Mouse (Mus musculus) liver, adult 2 months (tissue): ENCODE measurements at regions not wholly inside any gene's neighbourhood (a gene's known extent, or its start where the extent isn't known, plus 50 kb on each side); places are given as distances from the start of the nearest gene placed in this dataset.

Source experiments
- DNase-seq: peaks from one replicate; pipeline ENCODE4 v3.0.0-alpha.2; 2011; ENCODE audit warnings: low read depth, low spot score; ENCODE audit errors: extremely low read depth
- H3K27ac ChIP-seq: fragments of 200-500 bp; replicated peaks from 2 replicates; pipeline ENCODE4 v1.5.1; 2012; ENCODE audit warnings: low read depth, mild to moderate bottlenecking, control low read depth, inconsistent platforms, low read length; ENCODE audit not compliant: insufficient read depth
- H3K27me3 ChIP-seq: fragments of 200-500 bp; 2 replicates; pipeline ENCODE4 v1.6.1; 2012; ENCODE audit warnings: mild to moderate bottlenecking, moderate library complexity, low read length, inconsistent platforms; ENCODE audit not compliant: control insufficient read depth, insufficient read depth
- H3K36me3 ChIP-seq: fragments of 200-500 bp; 2 replicates; pipeline ENCODE4 v1.6.1; 2012; ENCODE audit warnings: low read length, inconsistent platforms; ENCODE audit not compliant: control insufficient read depth, insufficient read depth
- H3K4me1 ChIP-seq: fragments of 200-500 bp; 2 replicates; pipeline ENCODE4 v1.6.1; 2011; ENCODE audit warnings: low read length; ENCODE audit not compliant: control insufficient read depth, insufficient read depth
- H3K4me3 ChIP-seq: fragments of 200-500 bp; 2 replicates; pipeline ENCODE4 v1.5.1; 2011; ENCODE audit warnings: low read depth, mild to moderate bottlenecking, control low read depth, low read length, moderate library complexity; ENCODE audit not compliant: insufficient read depth
- H3K79me2 ChIP-seq: fragments of 200-500 bp; 2 replicates; pipeline ENCODE4 v1.6.1; 2012; ENCODE audit warnings: inconsistent platforms, mild to moderate bottlenecking, low read length, moderate library complexity; ENCODE audit not compliant: control insufficient read depth, insufficient read depth
- H3K9ac ChIP-seq: fragments of 200-500 bp; 2 replicates; pipeline ENCODE4 v1.6.1; 2012; ENCODE audit warnings: low read depth, mild to moderate bottlenecking, control low read depth, inconsistent platforms, low read length
- CTCF ChIP-seq: fragments of 200-500 bp; IDR thresholded peaks from 2 replicates; pipeline ENCODE4 v1.5.1; 2011; ENCODE audit warnings: low read depth, low read length, control low read depth
- POLR2A ChIP-seq: fragments of 200-500 bp; IDR thresholded peaks from 2 replicates; pipeline ENCODE4 v1.6.1; 2011; ENCODE audit warnings: low read length, control low read depth; ENCODE audit not compliant: insufficient read depth; ENCODE audit errors: extremely low read depth
- WGBS: fragments of 180-500 bp; shearing (Covaris S2); methylation state at CpG from one replicate; pipeline ENCODE4 v1.1.7; 2018; 5-methylcytosine and 5-hydroxymethylcytosine counted together

DNA sequence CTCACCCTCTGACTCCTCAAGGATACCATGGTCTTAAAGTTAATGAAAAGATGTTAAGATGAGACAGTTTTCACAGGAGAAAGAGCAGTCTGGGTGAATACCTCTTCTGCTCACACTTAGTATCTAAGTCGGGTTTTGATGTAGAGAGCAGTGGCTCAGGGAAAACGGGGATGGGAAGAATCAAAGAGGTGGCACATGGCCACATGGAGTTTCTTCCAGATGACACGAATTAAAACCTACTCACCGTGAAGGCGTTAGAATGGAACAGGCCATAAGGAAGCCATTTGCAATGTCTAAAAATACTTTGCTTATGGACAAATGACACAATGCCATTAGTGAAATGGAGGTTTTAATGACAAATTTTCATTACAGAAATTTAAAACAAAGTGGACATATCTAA lies 50.1 kb upstream of the Tram1l1 start:
- no peak for DNase-seq
- no peak overlapping the region for H3K4me3 ChIP-seq
- H3K9ac ChIP-seq = no peak overlapping the region
- no peak overlapping the region for H3K27ac ChIP-seq
- no peaks in the 10 kb centered on the region for H3K4me1 ChIP-seq
- H3K79me2 ChIP-seq = no peaks in the 10 kb centered on the region
- no peak for TF ChIP-seq CTCF
- no peak for TF ChIP-seq POLR2A
- H3K27me3 ChIP-seq = no peaks in the 10 kb centered on the region
- 65% methylated on average over 5 of the region's 5 CpGs for WGBS
- no peaks in the 10 kb centered on the region for H3K36me3 ChIP-seq
